Mouse (Mus musculus): ENCODE measurements around the gene AC140267.1. TPM values are rescaled to one million over a fixed set of nuclear protein-coding genes. Genes with fewer than 3 reads are reported as not detected.

Gene AC140267.1
- total RNA-seq, 2 experiments from 2014 or later: 22.0 to 31.2 TPM

- DNase-seq: peak in 1 of 2 experiments; percentile 25
- intact Hi-C loops (cut with DNase I): loop anchor here (2.0 to 10.0 kb wide), 4 partner anchors 33 to 685 kb away; partner anchors contain the start of gene Adsl
Measured at GRCm38 (mm10) chr15:80259406-80260045, 23.9 kb downstream of the AC140267.1 start.

DNA sequence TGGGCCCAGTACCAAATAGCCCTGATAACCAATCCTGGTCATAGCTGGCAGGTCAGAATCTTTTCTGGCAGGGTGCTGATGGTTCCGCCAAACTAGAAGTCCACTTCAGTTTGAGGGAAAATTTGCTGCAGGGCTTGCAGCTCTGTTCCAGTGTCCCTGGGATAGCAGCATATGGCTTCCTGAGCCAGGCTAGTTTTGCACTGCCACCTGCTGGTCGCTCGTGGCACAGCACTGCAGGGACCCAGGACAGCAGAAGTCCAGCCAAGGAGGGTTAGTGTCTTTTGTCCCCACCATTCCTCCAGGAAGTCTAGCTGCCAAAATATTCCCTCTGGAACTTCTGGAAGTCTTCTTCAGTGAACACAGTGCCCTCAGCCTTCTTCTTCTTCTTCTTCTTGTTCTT lies 25.0 kb downstream of the AC140267.1 start:
- intact Hi-C loops (cut with DNase I): loop anchor here (2.0 to 10.0 kb wide), 4 partner anchors 34 to 684 kb away; partner anchors contain the start of gene Adsl

DNA sequence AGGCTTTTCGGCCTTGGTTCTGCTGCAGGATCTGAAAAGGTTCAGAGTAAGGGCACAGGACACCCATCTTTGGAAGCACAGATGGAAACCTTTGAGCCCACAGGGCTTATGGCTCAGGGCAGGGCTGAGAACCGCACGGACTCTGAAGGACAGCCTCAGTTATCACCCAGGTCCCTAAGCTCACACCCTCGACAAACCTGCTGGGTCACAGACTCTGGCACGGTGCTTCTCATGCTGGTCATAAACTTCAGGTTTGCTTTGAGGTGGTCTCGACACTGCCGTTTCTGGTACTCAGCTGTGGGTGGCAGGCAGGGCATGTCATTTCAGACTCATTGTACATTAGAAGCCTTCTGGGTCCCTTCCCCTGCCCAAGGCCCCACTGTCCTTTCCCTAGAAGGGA lies 25.5 kb downstream of the AC140267.1 start:
- intact Hi-C loops (cut with DNase I): loop anchor here (2.0 to 10.0 kb wide), 4 partner anchors 34 to 684 kb away; partner anchors contain the start of gene Adsl
- DNase-seq: no peak

More for the DNA sequence above, 25.0 kb downstream of the AC140267.1 start:
- peak; percentile 87 to 93 for DNase-seq

- peak; percentile 90 to 92 for DNase-seq
- intact Hi-C loops (cut with DNase I): loop anchor here (5.0 to 10.0 kb wide), 3 partner anchors 319 to 681 kb away; partner anchors contain the start of gene Adsl
Measured at GRCm38 (mm10) chr15:80263610-80264575, 28.3 kb downstream of the AC140267.1 start, which contains the start of gene Rps19bp1. TSS of gene Rps19bp1 (minus strand) at chr15:80264315.

- DNase-seq: peak; percentile 81 to 87
- intact Hi-C loops (cut with DNase I): loop anchor here (1.0 to 10.0 kb wide), 5 partner anchors 15 to 679 kb away; partner anchors contain the start of gene Adsl
Measured at GRCm38 (mm10) chr15:80266281-80266680, 30.6 kb downstream of the AC140267.1 start.

- no peak for DNase-seq
- intact Hi-C loops (cut with DNase I): no loop called here
Measured at GRCm38 (mm10) chr15:80271858-80272396, 36.3 kb downstream of the AC140267.1 start.

- no peak for DNase-seq
- intact Hi-C loops (cut with DNase I): no loop called here
Measured at GRCm38 (mm10) chr15:80277107-80277506, 41.5 kb downstream of the AC140267.1 start.

- peak; percentile 74 to 85 for DNase-seq
- intact Hi-C loops (cut with DNase I): no loop called here
Measured at GRCm38 (mm10) chr15:80277625-80278024, 42.0 kb downstream of the AC140267.1 start.

DNA sequence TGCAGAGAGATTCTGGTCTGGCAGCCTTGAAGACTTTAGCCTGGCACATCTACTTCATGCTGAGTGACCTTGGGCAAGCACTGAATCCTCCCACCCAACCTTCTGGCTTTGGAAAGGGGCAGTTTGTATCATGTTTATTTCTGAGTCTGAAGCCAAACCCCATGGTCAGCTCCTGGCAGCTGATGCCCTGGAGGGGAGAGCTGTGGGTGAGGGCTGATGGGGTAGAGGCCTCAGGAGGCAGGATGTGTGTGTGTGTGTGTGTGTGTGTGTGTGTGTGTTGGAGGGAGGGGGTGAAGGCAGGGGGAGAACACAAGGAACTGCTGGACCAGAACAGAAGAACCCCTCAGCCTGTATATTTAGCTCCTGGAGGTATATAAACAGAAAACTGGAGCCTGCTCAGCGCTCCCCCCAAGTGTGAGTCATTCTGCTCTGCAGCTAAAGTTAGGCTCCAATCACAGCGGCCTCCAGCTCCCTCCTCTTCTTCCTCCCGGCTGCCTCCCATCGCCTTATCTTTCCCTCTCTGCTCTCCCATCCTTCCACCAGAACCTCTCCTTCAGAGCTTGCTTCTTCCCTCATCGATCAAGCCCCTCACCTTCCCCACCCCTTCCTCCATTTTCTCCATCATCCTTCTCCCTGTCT lies 42.6 kb downstream of the AC140267.1 start:
- intact Hi-C loops (cut with DNase I): no loop called here
- no peak for DNase-seq

DNA sequence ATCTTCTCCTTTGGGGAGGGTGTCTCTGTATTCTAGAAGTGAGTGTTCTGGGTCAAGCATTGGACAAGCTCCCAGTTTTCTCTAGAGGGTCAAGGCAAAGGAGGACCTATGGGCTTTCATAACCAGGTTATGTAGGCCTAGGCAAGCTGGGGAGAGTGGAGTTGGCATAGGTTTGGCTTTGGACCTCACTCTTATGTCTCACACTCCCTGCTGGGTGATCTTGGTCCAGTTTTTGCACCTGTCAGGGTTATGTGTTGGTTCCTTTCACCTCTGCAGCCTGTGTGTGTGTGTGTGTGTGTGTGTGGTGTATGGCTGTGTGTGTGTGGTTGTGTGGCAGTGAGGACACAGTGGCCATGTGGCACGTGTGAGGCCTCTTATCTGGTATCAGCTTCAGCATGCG lies 43.4 kb downstream of the AC140267.1 start:
- intact Hi-C loops (cut with DNase I): no loop called here
- no peak for DNase-seq

DNA sequence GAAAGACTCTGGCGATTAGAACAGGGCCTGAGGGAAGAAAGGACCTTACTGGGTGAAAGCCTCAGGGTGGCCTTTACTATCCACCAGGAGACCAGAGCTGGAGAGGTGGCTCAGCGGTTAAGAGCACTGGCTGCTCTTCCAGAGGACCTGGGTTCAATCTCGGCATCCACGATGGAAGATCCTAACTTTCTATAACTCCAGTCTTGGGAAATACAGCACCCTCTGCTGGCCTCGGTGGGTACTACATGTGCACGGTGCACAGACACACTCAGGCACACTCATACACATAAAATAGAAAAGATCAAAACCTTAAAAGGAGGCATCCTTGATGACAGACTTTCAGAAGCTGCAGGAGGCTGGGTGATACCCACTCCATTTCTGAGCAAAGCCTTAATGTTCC lies 45.0 kb downstream of the AC140267.1 start:
- intact Hi-C loops (cut with DNase I): loop anchor here (2.0 to 10.0 kb wide), 2 partner anchors 14 to 334 kb away; no protein-coding TSS in a partner anchor
- peak in 1 of 2 experiments; percentile 26 for DNase-seq

Other genes starting within 250 kb of the AC140267.1 start
- 10 to 100 TPM; 49.2 to 56.2 TPM for gene Pdgfb, start 220.9 kb upstream of the AC140267.1 start, total RNA-seq (2021)
- gene Syngr1, start 144.5 kb upstream of the AC140267.1 start, total RNA-seq (2021): 10 to 100 TPM; 84.9 to 86.7 TPM
- 100 to 1,000 TPM; 486 to 496 TPM for gene Rpl3, start 144.0 kb upstream of the AC140267.1 start, total RNA-seq (2021)
- 10 to 100 TPM; 33.3 to 34.3 TPM for gene Tab1, start 102.7 kb upstream of the AC140267.1 start, total RNA-seq (2021)
- gene Mgat3, start 62.1 kb upstream of the AC140267.1 start, total RNA-seq (2021): 1 to 10 TPM; 1.6 to 2.3 TPM
- gene Mief1, start 1.8 kb upstream of the AC140267.1 start, total RNA-seq (2021): 10 to 100 TPM; 33.2 to 37.6 TPM
- 100 to 1,000 TPM in 1 of 2 experiments, 10 to 100 TPM in 1; 96.4 to 105 TPM for gene Atf4, start 19.3 kb downstream of the AC140267.1 start, total RNA-seq (2021)
- gene Rps19bp1, start 28.5 kb downstream of the AC140267.1 start, total RNA-seq (2021): 10 to 100 TPM; 20.0 to 24.6 TPM
- gene Cacna1i, start 51.4 kb downstream of the AC140267.1 start, total RNA-seq (2021): under 1 TPM in 1 of 2 experiments, not detected in 1; 0.05 TPM